Mouse (Mus musculus) liver, adult 2 months (tissue): ENCODE measurements at regions not wholly inside any gene's neighbourhood (a gene's known extent, or its start where the extent isn't known, plus 50 kb on each side); places are given as distances from the start of the nearest gene placed in this dataset.
A peak's percentile ranks its signal among the peaks of the same experiment; 100 is the strongest.

Experiments
- DNase-seq: peaks from one replicate; pipeline ENCODE4 v3.0.0-alpha.2; 2011; ENCODE audit warnings: low read depth, low spot score; ENCODE audit errors: extremely low read depth
- H3K27ac ChIP-seq: fragments of 200-500 bp; replicated peaks from 2 replicates; pipeline ENCODE4 v1.5.1; 2012; ENCODE audit warnings: low read depth, mild to moderate bottlenecking, control low read depth, inconsistent platforms, low read length; ENCODE audit not compliant: insufficient read depth
- H3K27me3 ChIP-seq: fragments of 200-500 bp; 2 replicates; pipeline ENCODE4 v1.6.1; 2012; ENCODE audit warnings: mild to moderate bottlenecking, moderate library complexity, low read length, inconsistent platforms; ENCODE audit not compliant: control insufficient read depth, insufficient read depth
- H3K36me3 ChIP-seq: fragments of 200-500 bp; 2 replicates; pipeline ENCODE4 v1.6.1; 2012; ENCODE audit warnings: low read length, inconsistent platforms; ENCODE audit not compliant: control insufficient read depth, insufficient read depth
- H3K4me1 ChIP-seq: fragments of 200-500 bp; 2 replicates; pipeline ENCODE4 v1.6.1; 2011; ENCODE audit warnings: low read length; ENCODE audit not compliant: control insufficient read depth, insufficient read depth
- H3K4me3 ChIP-seq: fragments of 200-500 bp; 2 replicates; pipeline ENCODE4 v1.5.1; 2011; ENCODE audit warnings: low read depth, mild to moderate bottlenecking, control low read depth, low read length, moderate library complexity; ENCODE audit not compliant: insufficient read depth
- H3K79me2 ChIP-seq: fragments of 200-500 bp; 2 replicates; pipeline ENCODE4 v1.6.1; 2012; ENCODE audit warnings: inconsistent platforms, mild to moderate bottlenecking, low read length, moderate library complexity; ENCODE audit not compliant: control insufficient read depth, insufficient read depth
- H3K9ac ChIP-seq: fragments of 200-500 bp; 2 replicates; pipeline ENCODE4 v1.6.1; 2012; ENCODE audit warnings: low read depth, mild to moderate bottlenecking, control low read depth, inconsistent platforms, low read length
- CTCF ChIP-seq: fragments of 200-500 bp; IDR thresholded peaks from 2 replicates; pipeline ENCODE4 v1.5.1; 2011; ENCODE audit warnings: low read depth, low read length, control low read depth
- POLR2A ChIP-seq: fragments of 200-500 bp; IDR thresholded peaks from 2 replicates; pipeline ENCODE4 v1.6.1; 2011; ENCODE audit warnings: low read length, control low read depth; ENCODE audit not compliant: insufficient read depth; ENCODE audit errors: extremely low read depth
- WGBS: fragments of 180-500 bp; shearing (Covaris S2); methylation state at CpG from one replicate; pipeline ENCODE4 v1.1.7; 2018; 5-methylcytosine and 5-hydroxymethylcytosine counted together

DNA sequence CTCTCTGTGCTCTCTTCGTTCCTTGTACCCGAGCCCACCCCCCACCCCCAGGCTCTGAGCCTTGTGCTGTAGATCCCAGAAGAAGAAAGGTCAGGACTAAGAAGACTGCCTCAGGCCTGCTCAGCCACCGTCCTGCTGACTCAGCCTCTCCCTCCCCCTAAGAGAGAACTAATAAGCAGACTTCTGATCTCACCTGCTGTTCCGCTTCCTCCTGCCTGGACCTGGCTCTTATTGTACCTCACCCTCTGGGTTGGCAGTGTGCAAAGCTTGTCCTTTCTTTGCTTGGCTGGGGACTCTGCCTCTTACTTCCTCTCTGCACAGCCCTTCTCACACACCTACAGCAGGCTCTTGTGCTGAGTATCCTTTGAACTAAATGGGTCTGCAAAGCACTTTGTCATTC lies 91.3 kb upstream of the Serbp1 start:
- Histone ChIP-seq H3K36me3 (no peaks in the 10 kb centered on the region), H3K9ac (no peak overlapping the region), H3K4me1 (peaks cover 7% of the 10 kb centered on the region), H3K79me2 (no peaks in the 10 kb centered on the region), H3K27ac (no peak overlapping the region), H3K4me3 (no peak overlapping the region), H3K27me3 (no peaks in the 10 kb centered on the region)
- WGBS, result 18% methylated on average over 4 of the region's 4 CpGs
- DNase-seq, result no peak
- TF ChIP-seq POLR2A, result no peak
- TF ChIP-seq CTCF, result no peak

DNA sequence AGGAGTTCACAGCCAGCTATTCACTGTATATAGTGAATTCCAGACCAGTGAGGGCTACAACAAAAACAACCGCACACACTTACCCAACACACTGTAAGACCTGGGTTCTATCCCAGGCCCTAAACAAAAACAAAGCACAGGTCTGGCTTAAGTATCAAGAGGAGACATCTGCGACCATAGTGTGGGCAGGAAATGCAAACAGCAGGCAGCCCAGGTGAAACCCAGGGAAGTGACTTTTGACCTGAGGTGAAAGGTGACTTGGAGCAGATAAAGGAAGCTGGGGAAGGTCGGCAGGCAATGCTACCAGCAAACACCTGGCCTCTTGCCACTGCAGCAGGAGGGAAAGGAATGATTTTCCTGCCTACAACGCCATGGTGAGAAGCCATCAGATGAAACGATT lies 92.0 kb upstream of the Serbp1 start:
- DNase-seq, result peak; percentile 91
- Histone ChIP-seq H3K9ac (no peak overlapping the region), H3K36me3 (no peaks in the 10 kb centered on the region), H3K79me2 (no peaks in the 10 kb centered on the region), H3K4me1 (peaks cover 7% of the 10 kb centered on the region), H3K4me3 (no peak overlapping the region), H3K27me3 (no peaks in the 10 kb centered on the region), H3K27ac (no peak overlapping the region)
- TF ChIP-seq POLR2A (no peak), CTCF (no peak)
- 11% methylated on average over 5 of the region's 5 CpGs for WGBS

DNA sequence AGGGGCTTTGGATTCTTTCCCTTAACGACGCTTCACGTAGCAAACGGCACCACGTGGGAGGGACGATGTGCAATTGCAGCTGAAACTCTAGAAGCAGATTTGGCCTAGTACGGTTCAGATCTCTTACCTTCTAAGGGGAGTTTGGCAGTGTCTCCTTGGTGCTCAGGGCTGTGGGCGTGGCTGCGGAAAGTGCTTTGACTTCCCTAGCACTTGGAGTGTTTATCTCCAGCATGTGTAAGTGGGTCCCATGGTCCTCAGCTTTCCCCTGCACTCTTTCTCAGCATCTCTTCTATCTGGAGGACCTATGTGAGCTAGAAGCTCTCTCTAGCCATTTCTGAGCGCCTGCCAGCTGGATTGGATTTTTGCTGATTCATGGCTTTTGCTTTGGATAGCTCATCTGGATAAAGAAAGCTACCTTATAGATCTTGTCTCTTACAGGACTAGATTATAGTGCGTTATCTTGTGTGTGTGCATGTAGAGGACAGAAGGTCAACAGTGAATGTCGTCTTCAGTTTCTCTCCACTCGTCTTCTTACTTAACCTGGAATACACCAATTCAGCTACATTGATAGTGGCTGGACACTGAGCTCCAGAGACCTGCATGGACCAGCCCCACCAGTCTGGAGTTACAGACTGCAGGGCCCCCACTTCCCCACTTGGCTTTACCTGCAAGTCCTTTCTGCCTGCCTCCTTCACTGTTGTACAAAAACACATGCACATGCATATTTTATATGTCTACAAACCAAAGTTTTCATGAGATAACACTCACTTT lies 92.8 kb upstream of the Serbp1 start:
- Histone ChIP-seq H3K9ac (no peak overlapping the region), H3K4me1 (peaks cover 7% of the 10 kb centered on the region)
- WGBS, result 73% methylated on average over 13 of the region's 13 CpGs

DNA sequence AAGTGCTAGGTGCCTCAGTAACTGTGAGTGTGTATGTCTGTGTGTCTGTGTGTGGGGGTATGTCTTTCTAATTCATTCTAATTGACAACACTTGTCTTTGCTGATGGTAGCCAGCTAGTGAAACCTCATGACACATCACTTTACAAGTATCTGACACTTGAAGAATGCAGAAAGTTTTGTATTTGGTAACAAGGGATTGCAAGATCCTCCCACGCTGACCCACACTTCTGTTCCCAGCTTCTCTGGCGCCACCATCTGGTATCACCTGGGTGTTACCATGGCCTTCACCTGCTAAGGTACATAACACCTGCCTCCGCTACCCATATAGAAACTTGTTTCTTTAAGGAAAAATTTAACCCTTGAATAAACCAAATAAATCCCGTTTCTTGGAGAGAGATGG lies 95.8 kb upstream of the Serbp1 start:
- H3K79me2 ChIP-seq, result no peaks in the 10 kb centered on the region
- WGBS, result 25% methylated on average over 4 of the region's 4 CpGs
- peaks cover 9% of the 10 kb centered on the region for H3K4me1 ChIP-seq
- peak; percentile 63 for DNase-seq
- no peak overlapping the region for H3K9ac ChIP-seq
- TF ChIP-seq POLR2A, result no peak
- TF ChIP-seq CTCF, result peak; percentile 85
- no peak overlapping the region for H3K27ac ChIP-seq
- H3K4me3 ChIP-seq, result no peak overlapping the region
- H3K27me3 ChIP-seq, result no peaks in the 10 kb centered on the region
- no peaks in the 10 kb centered on the region for H3K36me3 ChIP-seq

More for the DNA sequence above, 92.8 kb upstream of the Serbp1 start:
- Histone ChIP-seq H3K79me2 (no peaks in the 10 kb centered on the region), H3K36me3 (no peaks in the 10 kb centered on the region), H3K27ac (no peak overlapping the region), H3K4me3 (no peak overlapping the region), H3K27me3 (no peaks in the 10 kb centered on the region)
- no peak for DNase-seq
- TF ChIP-seq CTCF (no peak), POLR2A (no peak)

DNA sequence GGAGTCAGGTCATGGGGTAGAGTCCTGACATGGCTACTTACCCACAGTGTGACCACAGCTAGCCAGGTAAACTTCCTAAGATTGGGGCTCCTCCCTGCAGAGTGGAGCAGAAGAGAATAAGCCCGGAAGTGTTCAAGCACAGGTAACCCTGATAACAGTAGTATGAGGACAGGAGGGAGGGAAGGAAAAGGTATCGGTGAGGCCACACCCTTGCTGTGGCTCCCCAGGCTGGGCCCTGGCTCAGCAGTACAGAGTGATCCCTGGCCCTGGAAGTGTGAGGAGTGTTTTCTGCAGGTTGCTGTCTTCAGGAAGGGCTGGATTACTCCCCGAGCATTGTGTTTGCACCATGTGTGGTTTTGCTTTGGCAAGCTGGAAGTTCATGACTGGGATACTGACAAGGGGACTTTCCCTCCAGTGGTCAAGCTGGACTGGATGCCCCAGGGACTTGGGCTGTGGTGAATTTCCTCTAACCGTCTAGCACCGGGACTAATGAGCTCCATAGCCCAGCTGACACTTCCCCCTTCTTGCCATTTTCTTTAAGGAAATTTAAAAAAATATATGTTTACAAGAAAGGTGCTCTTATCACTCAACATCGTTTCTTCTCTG lies 97.2 kb upstream of the Serbp1 start:
- TF ChIP-seq POLR2A, result no peak
- no peak for TF ChIP-seq CTCF
- no peaks in the 10 kb centered on the region for H3K27me3 ChIP-seq
- WGBS, result 84% methylated on average over 6 of the region's 6 CpGs
- H3K9ac ChIP-seq, result no peak overlapping the region
- no peak for DNase-seq
- no peaks in the 10 kb centered on the region for H3K79me2 ChIP-seq
- H3K4me1 ChIP-seq, result peaks cover 5% of the 10 kb centered on the region
- H3K27ac ChIP-seq, result no peak overlapping the region
- H3K36me3 ChIP-seq, result no peaks in the 10 kb centered on the region
- H3K4me3 ChIP-seq, result no peak overlapping the region

DNA sequence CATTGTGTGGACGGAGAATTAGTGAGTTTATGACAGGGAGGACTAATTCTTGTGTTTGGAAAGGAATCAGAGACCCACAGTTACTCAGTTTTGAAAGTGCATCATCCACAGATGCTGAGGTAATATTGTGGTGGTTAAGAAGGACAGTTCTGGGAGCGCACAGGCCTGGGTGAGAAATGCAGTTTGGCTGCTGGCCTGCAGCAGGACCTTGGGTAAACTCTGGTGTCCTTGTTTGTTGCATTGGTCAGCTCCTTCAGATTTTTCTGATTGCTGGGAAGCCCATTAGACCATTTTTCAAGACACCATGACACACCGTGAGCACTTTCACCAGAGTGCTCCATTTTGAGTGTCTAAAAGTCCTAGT lies 99.0 kb upstream of the Serbp1 start:
- WGBS, result 91% methylated on average over 3 of the region's 3 CpGs
- TF ChIP-seq CTCF (no peak), POLR2A (no peak)
- H3K4me3 ChIP-seq, result no peak overlapping the region
- H3K27ac ChIP-seq, result no peak overlapping the region
- no peak overlapping the region for H3K9ac ChIP-seq
- no peak for DNase-seq
- no peaks in the 10 kb centered on the region for H3K27me3 ChIP-seq
- no peaks in the 10 kb centered on the region for H3K79me2 ChIP-seq
- H3K4me1 ChIP-seq, result peaks cover 3% of the 10 kb centered on the region
- no peaks in the 10 kb centered on the region for H3K36me3 ChIP-seq
